Mouse (Mus musculus): ENCODE measurements around the gene Relt. TPM values are rescaled to one million over a fixed set of nuclear protein-coding genes. Genes with fewer than 3 reads are reported as not detected.

Gene Relt
- polyA plus RNA-seq, 1 experiment = 77.5 TPM

- Histone ChIP-seq H3K27ac (ENCODE audit: control insufficient read depth, insufficient read depth, low read length) (no peak overlapping the region), H3K4me3 (ENCODE audit: control insufficient read depth, insufficient read depth, low read length) (no peak overlapping the region), H3K27me3 (ENCODE audit: control insufficient read depth, insufficient read depth, low read length) (no peaks in the 10 kb centered on the region), H3K4me1 (replicated peaks; ENCODE audit: control insufficient read depth, insufficient read depth, low read length) (peaks cover 9% of the 10 kb centered on the region), H3K36me3 (ENCODE audit: control insufficient read depth, insufficient read depth, low read length) (peaks cover 5% of the 10 kb centered on the region; the same call in 1 of the 2 replicates)
- TF ChIP-seq CTCF (IDR thresholded peaks at IDR 0.05; ENCODE audit: borderline replicate concordance, control insufficient read depth, extremely low read depth, insufficient read depth, low read length, poor library complexity) (no peak), POLR2A (IDR thresholded peaks at IDR 0.05; ENCODE audit: control insufficient read depth, extremely low read depth, insufficient read depth, low read length, poor library complexity) (no peak)
- DNase-seq = no peak
Measured at GRCm38 (mm10) chr7:100845026-100845400, 18.2 kb downstream of the Relt start.

GRCm38 (mm10) chr7:100844385-100845025, 18.7 kb downstream of the Relt start:
- no peak overlapping the region for H3K27ac ChIP-seq (ENCODE audit: control insufficient read depth, insufficient read depth, low read length)
- WGBS = 87% methylated on average over 2 of the region's 2 CpGs

GRCm38 (mm10) chr7:100843866-100844265, 19.4 kb downstream of the Relt start:
- 98% methylated on average over 2 of the region's 2 CpGs for whole genome bisulfite sequencing
- DNase-seq = no peak
- Histone ChIP-seq H3K27ac (ENCODE audit: control insufficient read depth, insufficient read depth, low read length) (no peak overlapping the region), H3K4me1 (replicated peaks; ENCODE audit: control insufficient read depth, insufficient read depth, low read length) (peaks cover 9% of the 10 kb centered on the region), H3K36me3 (ENCODE audit: control insufficient read depth, insufficient read depth, low read length) (peaks cover 5% of the 10 kb centered on the region; the same call in 1 of the 2 replicates), H3K4me3 (ENCODE audit: control insufficient read depth, insufficient read depth, low read length) (no peak overlapping the region), H3K27me3 (ENCODE audit: control insufficient read depth, insufficient read depth, low read length) (no peaks in the 10 kb centered on the region)
- TF ChIP-seq POLR2A (IDR thresholded peaks at IDR 0.05; ENCODE audit: control insufficient read depth, extremely low read depth, insufficient read depth, low read length, poor library complexity) = no peak
- no peak for TF ChIP-seq CTCF (IDR thresholded peaks at IDR 0.05; ENCODE audit: borderline replicate concordance, control insufficient read depth, extremely low read depth, insufficient read depth, low read length, poor library complexity)

More at GRCm38 (mm10) chr7:100844385-100845025, 18.7 kb downstream of the Relt start:
- TF ChIP-seq POLR2A (IDR thresholded peaks at IDR 0.05; ENCODE audit: control insufficient read depth, extremely low read depth, insufficient read depth, low read length, poor library complexity) (no peak), CTCF (IDR thresholded peaks at IDR 0.05; ENCODE audit: borderline replicate concordance, control insufficient read depth, extremely low read depth, insufficient read depth, low read length, poor library complexity) (no peak)
- Histone ChIP-seq H3K27me3 (ENCODE audit: control insufficient read depth, insufficient read depth, low read length) (no peaks in the 10 kb centered on the region), H3K4me3 (ENCODE audit: control insufficient read depth, insufficient read depth, low read length) (no peak overlapping the region), H3K4me1 (replicated peaks; ENCODE audit: control insufficient read depth, insufficient read depth, low read length) (peaks cover 9% of the 10 kb centered on the region), H3K36me3 (ENCODE audit: control insufficient read depth, insufficient read depth, low read length) (peaks cover 5% of the 10 kb centered on the region; the same call in 1 of the 2 replicates)
- no peak for DNase-seq

- no peak overlapping the region; the same call in 1 of the 2 replicates for H3K27ac ChIP-seq (ENCODE audit: control insufficient read depth, insufficient read depth, low read length)
- H3K4me3 ChIP-seq (ENCODE audit: control insufficient read depth, insufficient read depth, low read length) = no peak overlapping the region
- H3K36me3 ChIP-seq (ENCODE audit: control insufficient read depth, insufficient read depth, low read length) = no peaks in the 10 kb centered on the region
- peaks cover 9% of the 10 kb centered on the region for H3K4me1 ChIP-seq (replicated peaks; ENCODE audit: control insufficient read depth, insufficient read depth, low read length)
- DNase-seq = no peak
- WGBS = 92% methylated on average over 5 of the region's 5 CpGs
- no peak for TF ChIP-seq POLR2A (IDR thresholded peaks at IDR 0.05; ENCODE audit: control insufficient read depth, extremely low read depth, insufficient read depth, low read length, poor library complexity)
- no peaks in the 10 kb centered on the region for H3K27me3 ChIP-seq (ENCODE audit: control insufficient read depth, insufficient read depth, low read length)
Measured at GRCm38 (mm10) chr7:100842175-100842574, 21.1 kb downstream of the Relt start.

DNA sequence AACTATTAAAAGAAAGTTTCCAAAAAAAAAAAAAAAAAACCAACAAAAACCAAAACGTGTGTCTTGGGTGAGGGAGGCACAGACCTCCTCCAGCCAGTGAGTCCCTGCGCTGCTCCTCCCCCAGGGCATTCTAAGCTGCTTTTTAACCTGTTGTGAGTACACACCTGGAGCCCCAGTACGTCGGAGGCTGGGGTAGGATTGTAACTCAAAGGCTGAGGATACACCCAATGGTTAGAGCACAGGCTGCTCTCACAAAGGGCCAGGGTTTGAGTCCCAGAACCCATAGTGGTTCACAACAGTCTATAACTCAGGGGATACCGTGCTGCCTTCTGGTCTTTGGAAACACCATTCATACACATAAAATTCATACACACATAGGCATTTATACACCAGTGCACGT, 21.6 kb downstream of the Relt start:
- DNase-seq = no peak
- WGBS = 91% methylated on average over 6 of the region's 6 CpGs
- no peaks in the 10 kb centered on the region for H3K36me3 ChIP-seq (ENCODE audit: control insufficient read depth, insufficient read depth, low read length)
- no peak overlapping the region; the same call in 1 of the 2 replicates for H3K27ac ChIP-seq (ENCODE audit: control insufficient read depth, insufficient read depth, low read length)
- no peak overlapping the region for H3K4me3 ChIP-seq (ENCODE audit: control insufficient read depth, insufficient read depth, low read length)
- TF ChIP-seq CTCF (IDR thresholded peaks at IDR 0.05; ENCODE audit: borderline replicate concordance, control insufficient read depth, extremely low read depth, insufficient read depth, low read length, poor library complexity) (no peak), POLR2A (IDR thresholded peaks at IDR 0.05; ENCODE audit: control insufficient read depth, extremely low read depth, insufficient read depth, low read length, poor library complexity) (no peak)
- peaks cover 9% of the 10 kb centered on the region for H3K4me1 ChIP-seq (replicated peaks; ENCODE audit: control insufficient read depth, insufficient read depth, low read length)
- H3K27me3 ChIP-seq (ENCODE audit: control insufficient read depth, insufficient read depth, low read length) = no peaks in the 10 kb centered on the region

GRCm38 (mm10) chr7:100840906-100841305, 22.3 kb downstream of the Relt start:
- peaks cover 5% of the 10 kb centered on the region for H3K4me1 ChIP-seq (replicated peaks; ENCODE audit: control insufficient read depth, insufficient read depth, low read length)
- no peak for DNase-seq
- TF ChIP-seq POLR2A (IDR thresholded peaks at IDR 0.05; ENCODE audit: control insufficient read depth, extremely low read depth, insufficient read depth, low read length, poor library complexity) (no peak), CTCF (IDR thresholded peaks at IDR 0.05; ENCODE audit: borderline replicate concordance, control insufficient read depth, extremely low read depth, insufficient read depth, low read length, poor library complexity) (no peak)
- no peaks in the 10 kb centered on the region for H3K27me3 ChIP-seq (ENCODE audit: control insufficient read depth, insufficient read depth, low read length)
- H3K4me3 ChIP-seq (ENCODE audit: control insufficient read depth, insufficient read depth, low read length) = no peak overlapping the region
- WGBS = 95% methylated on average over 1 of the region's 1 CpGs
- H3K27ac ChIP-seq (ENCODE audit: control insufficient read depth, insufficient read depth, low read length) = no peak overlapping the region
- H3K36me3 ChIP-seq (ENCODE audit: control insufficient read depth, insufficient read depth, low read length) = no peaks in the 10 kb centered on the region; the same call in 1 of the 2 replicates

All from thymus, adult 2 months (tissue).